Mouse (Mus musculus): ENCODE results near the gene 1810037I17Rik. TPM values are rescaled to one million over a fixed set of nuclear protein-coding genes. Genes with fewer than 3 reads are reported as not detected.

1810037I17Rik gene
- polyA plus RNA-seq, 1 experiment from 2014 or later: 409 TPM

GRCm38 (mm10) chr3:122888371-122888819 lies 35.6 kb upstream of the 1810037I17Rik start:
- H3K36me3 ChIP-seq (ENCODE audit: control insufficient read depth, insufficient read depth, low read length): no peaks in the 10 kb centered on the region
- no peak overlapping the region for H3K9ac ChIP-seq (ENCODE audit: low read length)
- DNase-seq (ENCODE audit: low spot score) (peak; percentile 76), ATAC-seq (ENCODE audit: low FRiP score, low TSS enrichment) (peak; percentile 94)
- H3K27ac ChIP-seq (replicated peaks): peak overlapping the region; percentile 89
- no peaks in the 10 kb centered on the region for H3K9me3 ChIP-seq (ENCODE audit: control insufficient read depth, low read length)
- 48% methylated on average over 5 of the region's 5 CpGs for WGBS
- H3K27me3 ChIP-seq (ENCODE audit: control insufficient read depth, insufficient read depth, low read length): no peaks in the 10 kb centered on the region
- no peak overlapping the region for H3K4me3 ChIP-seq (ENCODE audit: low read depth, low read length)
- no peaks in the 10 kb centered on the region for H3K4me1 ChIP-seq (replicated peaks; ENCODE audit: control insufficient read depth, insufficient read depth)
- no peak for TF ChIP-seq CTCF (IDR thresholded peaks at IDR 0.05; ENCODE audit: low read depth)
- TF ChIP-seq EP300 (optimal IDR thresholded peaks at IDR 0.05): peak; percentile 35
- no peak overlapping the region for H3K4me2 ChIP-seq (replicated peaks; ENCODE audit: low read depth)

- H3K4me3 ChIP-seq (ENCODE audit: low read depth, low read length): no peak within 1 kb of the TSS
- H3K4me2 ChIP-seq (replicated peaks; ENCODE audit: low read depth): no peak within 1 kb of the TSS
- H3K9ac ChIP-seq (ENCODE audit: low read length): no peak within 1 kb of the TSS
- no peaks in the 10 kb centered on the region for H3K27me3 ChIP-seq (ENCODE audit: control insufficient read depth, insufficient read depth, low read length)
- TF ChIP-seq EP300 (optimal IDR thresholded peaks at IDR 0.05): no peak
- TF ChIP-seq CTCF (IDR thresholded peaks at IDR 0.05; ENCODE audit: low read depth): no peak
- ATAC-seq (ENCODE audit: low FRiP score, low TSS enrichment): no peak
- no peaks in the 10 kb centered on the region for H3K9me3 ChIP-seq (ENCODE audit: control insufficient read depth, low read length)
- H3K36me3 ChIP-seq (ENCODE audit: control insufficient read depth, insufficient read depth, low read length): no peaks in the 10 kb centered on the region
- no peak within 1 kb of the TSS for H3K27ac ChIP-seq (replicated peaks)
- no peak for DNase-seq (ENCODE audit: low spot score)
- WGBS: 83% methylated on average over 3 of the region's 3 CpGs
- H3K4me1 ChIP-seq (replicated peaks; ENCODE audit: control insufficient read depth, insufficient read depth): no peaks in the 10 kb centered on the region
These were observed 29.2 kb upstream of the 1810037I17Rik start, which contains the start of gene Fabp2 for GRCm38 (mm10) chr3:122894772-122895171. Gene Fabp2 (plus strand): TSS chr3:122895072.

GRCm38 (mm10) chr3:122895189-122895731 lies 28.7 kb upstream of the 1810037I17Rik start:
- ATAC-seq (ENCODE audit: low FRiP score, low TSS enrichment) (0 out of 2 replicates have a peak, but pooled peaks have one; percentile 24), DNase-seq (ENCODE audit: low spot score) (no peak)
- no peak overlapping the region for H3K4me2 ChIP-seq (replicated peaks; ENCODE audit: low read depth)
- no peak overlapping the region for H3K4me3 ChIP-seq (ENCODE audit: low read depth, low read length)
- H3K9me3 ChIP-seq (ENCODE audit: control insufficient read depth, low read length): no peaks in the 10 kb centered on the region
- WGBS: 69% methylated on average over 11 of the region's 11 CpGs
- no peak overlapping the region for H3K9ac ChIP-seq (ENCODE audit: low read length)
- H3K27ac ChIP-seq (replicated peaks): no peak overlapping the region
- no peaks in the 10 kb centered on the region for H3K36me3 ChIP-seq (ENCODE audit: control insufficient read depth, insufficient read depth, low read length)
- H3K27me3 ChIP-seq (ENCODE audit: control insufficient read depth, insufficient read depth, low read length): no peaks in the 10 kb centered on the region
- no peaks in the 10 kb centered on the region for H3K4me1 ChIP-seq (replicated peaks; ENCODE audit: control insufficient read depth, insufficient read depth)
- TF ChIP-seq EP300 (optimal IDR thresholded peaks at IDR 0.05): no peak
- no peak for TF ChIP-seq CTCF (IDR thresholded peaks at IDR 0.05; ENCODE audit: low read depth)

- Histone ChIP-seq H3K36me3 (ENCODE audit: control insufficient read depth, insufficient read depth, low read length) (no peaks in the 10 kb centered on the region), H3K27me3 (ENCODE audit: control insufficient read depth, insufficient read depth, low read length) (no peaks in the 10 kb centered on the region), H3K4me2 (replicated peaks; ENCODE audit: low read depth) (no peak overlapping the region), H3K4me3 (ENCODE audit: low read depth, low read length) (no peak overlapping the region), H3K9me3 (ENCODE audit: control insufficient read depth, low read length) (no peaks in the 10 kb centered on the region), H3K27ac (replicated peaks) (no peak overlapping the region), H3K4me1 (replicated peaks; ENCODE audit: control insufficient read depth, insufficient read depth) (no peaks in the 10 kb centered on the region), H3K9ac (ENCODE audit: low read length) (no peak overlapping the region)
- WGBS: 53% methylated on average over 6 of the region's 6 CpGs
- DNase-seq (ENCODE audit: low spot score) (no peak), ATAC-seq (ENCODE audit: low FRiP score, low TSS enrichment) (peak; percentile 49; the same call in 1 of the 2 replicates)
- TF ChIP-seq CTCF (IDR thresholded peaks at IDR 0.05; ENCODE audit: low read depth): no peak
- TF ChIP-seq EP300 (optimal IDR thresholded peaks at IDR 0.05): no peak
These were observed 25.7 kb upstream of the 1810037I17Rik start for GRCm38 (mm10) chr3:122898254-122898653.

GRCm38 (mm10) chr3:122903746-122904433 lies 20.1 kb upstream of the 1810037I17Rik start:
- Histone ChIP-seq H3K27ac (replicated peaks) (no peak overlapping the region), H3K4me3 (ENCODE audit: low read depth, low read length) (no peak overlapping the region), H3K4me1 (replicated peaks; ENCODE audit: control insufficient read depth, insufficient read depth) (no peaks in the 10 kb centered on the region), H3K9me3 (ENCODE audit: control insufficient read depth, low read length) (no peaks in the 10 kb centered on the region), H3K9ac (ENCODE audit: low read length) (no peak overlapping the region), H3K27me3 (ENCODE audit: control insufficient read depth, insufficient read depth, low read length) (no peaks in the 10 kb centered on the region), H3K4me2 (replicated peaks; ENCODE audit: low read depth) (no peak overlapping the region), H3K36me3 (ENCODE audit: control insufficient read depth, insufficient read depth, low read length) (no peaks in the 10 kb centered on the region)
- WGBS: 35% methylated on average over 12 of the region's 12 CpGs
- DNase-seq (ENCODE audit: low spot score) (peak; percentile 71), ATAC-seq (ENCODE audit: low FRiP score, low TSS enrichment) (peak; percentile 67)
- TF ChIP-seq CTCF (IDR thresholded peaks at IDR 0.05; ENCODE audit: low read depth) (peak; percentile 96), EP300 (optimal IDR thresholded peaks at IDR 0.05) (no peak)

GRCm38 (mm10) chr3:122907841-122908240 lies 16.2 kb upstream of the 1810037I17Rik start:
- H3K9ac ChIP-seq (ENCODE audit: low read length): no peak overlapping the region
- TF ChIP-seq CTCF (IDR thresholded peaks at IDR 0.05; ENCODE audit: low read depth): no peak
- TF ChIP-seq EP300 (optimal IDR thresholded peaks at IDR 0.05): no peak

More at GRCm38 (mm10) chr3:122907841-122908240, 16.2 kb upstream of the 1810037I17Rik start:
- no peak overlapping the region for H3K4me2 ChIP-seq (replicated peaks; ENCODE audit: low read depth)
- no peaks in the 10 kb centered on the region for H3K27me3 ChIP-seq (ENCODE audit: control insufficient read depth, insufficient read depth, low read length)
- DNase-seq (ENCODE audit: low spot score): no peak
- no peak overlapping the region for H3K27ac ChIP-seq (replicated peaks)
- 85% methylated on average over 2 of the region's 2 CpGs for WGBS
- no peak for ATAC-seq (ENCODE audit: low FRiP score, low TSS enrichment)
- no peaks in the 10 kb centered on the region for H3K9me3 ChIP-seq (ENCODE audit: control insufficient read depth, low read length)
- no peaks in the 10 kb centered on the region for H3K4me1 ChIP-seq (replicated peaks; ENCODE audit: control insufficient read depth, insufficient read depth)
- no peaks in the 10 kb centered on the region for H3K36me3 ChIP-seq (ENCODE audit: control insufficient read depth, insufficient read depth, low read length)
- H3K4me3 ChIP-seq (ENCODE audit: low read depth, low read length): no peak overlapping the region
